1 mouse cellular context compared by ENCODE assay signal in genomic region chr19:44294588-44295041, GRCm38 (mm10).
TF ChIP-seq lines count a peak whose summit lies in the region.

No protein-coding gene starts in this region.

TF ChIP-seq in CH12.LX, 34 proteins besides CTCF, POLR2A, EP300 and RAD21:
- TF ChIP-seq SIN3A (IDR thresholded peaks at IDR 0.05; ENCODE audit: low read length) (peak; percentile 94; the same call in 1 of the 2 replicates), SMC3 (IDR thresholded peaks at IDR 0.05; ENCODE audit: low read depth, low read length) (peak; percentile 93), GABPA (IDR thresholded peaks at IDR 0.05; ENCODE audit: insufficient replicate concordance, low read depth, low read length) (no peak), MXI1 (IDR thresholded peaks at IDR 0.05; ENCODE audit: low read depth, low read length) (peak; percentile 86), NRF1 (IDR thresholded peaks at IDR 0.05; ENCODE audit: low read depth, low read length) (no peak), E2F4 (IDR thresholded peaks at IDR 0.05; ENCODE audit: insufficient replicate concordance, low read depth, low read length) (no peak), RCOR1 (conservative IDR thresholded peaks at IDR 0.05; ENCODE audit: low read depth, low read length) (no peak), JUN (IDR thresholded peaks at IDR 0.05; ENCODE audit: insufficient read depth, low read depth, low read length) (no peak), JUND (conservative IDR thresholded peaks at IDR 0.05; ENCODE audit: low read depth, low read length) (0 out of 2 replicates have a peak, but pooled peaks have one; percentile 11), MAX (IDR thresholded peaks at IDR 0.05; ENCODE audit: low read length) (peak; percentile 67), MYC (IDR thresholded peaks at IDR 0.05; ENCODE audit: low read depth, low read length) (peak; percentile 65; the same call in 1 of the 2 replicates), POLR2AphosphoS2 (IDR thresholded peaks at IDR 0.05; ENCODE audit: low read depth, low read length) (no peak), MAFK (IDR thresholded peaks at IDR 0.05; ENCODE audit: insufficient replicate concordance, low read length) (peak; percentile 45; the same call in 1 of the 2 replicates), TBP (conservative IDR thresholded peaks at IDR 0.05; ENCODE audit: low read depth, low read length) (peak; percentile 86), ZNF384 (IDR thresholded peaks at IDR 0.05; ENCODE audit: low read depth, low read length) (no peak), NELFE (IDR thresholded peaks at IDR 0.05; ENCODE audit: low read depth, low read length) (peak; percentile 39; the same call in 1 of the 2 replicates), PAX5 (IDR thresholded peaks at IDR 0.05; ENCODE audit: low read length) (no peak), MAZ (IDR thresholded peaks at IDR 0.05; ENCODE audit: low read depth, low read length) (peak; percentile 82; the same call in 1 of the 2 replicates), IRF4 (IDR thresholded peaks at IDR 0.05; ENCODE audit: low read depth, low read length) (peak; percentile 19; the same call in 1 of the 2 replicates), HCFC1 (IDR thresholded peaks at IDR 0.05; ENCODE audit: low read depth, low read length) (peak; percentile 47), ELF1 (IDR thresholded peaks at IDR 0.05; ENCODE audit: low read depth, low read length) (peak; percentile 35; the same call in 1 of the 2 replicates), UBTF (IDR thresholded peaks at IDR 0.05; ENCODE audit: low read depth, low read length) (no peak; the same call in none of the 2 replicates), ETS1 (conservative IDR thresholded peaks at IDR 0.05; ENCODE audit: low read depth, low read length) (peak; percentile 50), USF2 (conservative IDR thresholded peaks at IDR 0.05; ENCODE audit: low read depth, low read length) (no peak), ZC3H11A (IDR thresholded peaks at IDR 0.05; ENCODE audit: low read depth, low read length) (peak; percentile 67), USF1 (IDR thresholded peaks at IDR 0.05; ENCODE audit: low read depth, low read length) (no peak), KAT2A (IDR thresholded peaks at IDR 0.05; ENCODE audit: insufficient replicate concordance, low read length) (no peak), CHD2 (IDR thresholded peaks at IDR 0.05; ENCODE audit: low read length) (peak; percentile 60), ZMIZ1 (IDR thresholded peaks at IDR 0.05; ENCODE audit: low read depth, low read length) (no peak; the same call in 1 of the 2 replicates), TCF12 (IDR thresholded peaks at IDR 0.05; ENCODE audit: low read depth, low read length) (peak; percentile 68), ZKSCAN1 (IDR thresholded peaks at IDR 0.05; ENCODE audit: borderline replicate concordance, low read depth, low read length) (no peak), MEF2A (IDR thresholded peaks at IDR 0.05; ENCODE audit: borderline replicate concordance, low read depth, low read length) (peak; percentile 76; the same call in 1 of the 2 replicates), BHLHE40 (IDR thresholded peaks at IDR 0.05; ENCODE audit: low read depth, low read length) (peak; percentile 32; the same call in 1 of the 2 replicates), CHD1 (IDR thresholded peaks at IDR 0.05; ENCODE audit: low read depth, low read length) (no peak)
